Mouse (Mus musculus): Measurements from ENCODE around the gene Gstp2. TPM values are rescaled to one million over a fixed set of nuclear protein-coding genes. Genes with fewer than 3 reads are reported as not detected.
"Not testable (repeated sequence)": the region's sequence is repeated elsewhere in the genome, so short reads cannot be mapped to it uniquely, and the experiment has no call there.

Gene Gstp2
- polyA plus RNA-seq, 1 experiment from 2014 or later, result 2.6 TPM

DNA sequence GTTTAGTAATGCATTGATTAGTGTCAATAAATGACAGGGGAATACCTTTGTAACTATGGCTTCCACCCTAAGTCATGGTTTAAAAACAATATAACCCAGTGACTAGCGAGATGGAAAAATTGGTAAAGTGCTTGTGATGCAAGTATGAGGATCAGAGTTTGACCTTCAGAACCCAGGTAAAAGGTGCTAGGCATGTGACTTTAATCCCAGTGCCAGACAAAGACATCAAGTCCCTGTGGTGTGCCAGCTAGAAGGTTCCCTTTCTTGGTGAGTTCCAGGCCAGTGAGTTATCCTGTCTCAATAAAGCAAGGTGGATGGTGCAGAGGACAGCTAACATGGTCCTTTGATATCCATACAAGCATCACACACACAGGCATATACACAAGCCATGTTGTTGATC is 29.7 kb upstream of the Gstp2 start:
- Histone ChIP-seq H3K4me3 (ENCODE audit: low read length) (no peak overlapping the region), H3K4me1 (ENCODE audit: control insufficient read depth, insufficient read depth, low read depth, low read length) (no peaks in the 10 kb centered on the region), H3K9me3 (ENCODE audit: control insufficient read depth, low read length) (no peaks in the 10 kb centered on the region), H3K9ac (ENCODE audit: low read depth, low read length) (no peak overlapping the region), H3K27me3 (replicated peaks; ENCODE audit: control insufficient read depth, insufficient read depth, low read length) (no peaks in the 10 kb centered on the region), H3K27ac (ENCODE audit: low read depth, low read length) (no peak overlapping the region), H3K36me3 (ENCODE audit: control insufficient read depth, insufficient read depth, low read length) (no peaks in the 10 kb centered on the region), H3K4me2 (ENCODE audit: low read length) (no peak overlapping the region)
- ATAC-seq, result no peak
- WGBS, result 94% methylated on average over 1 of the region's 1 CpGs

GRCm38 (mm10) chr19:4072706-4073424 is 27.0 kb upstream of the Gstp2 start:
- no peak overlapping the region for H3K4me3 ChIP-seq (ENCODE audit: low read length)
- WGBS, result 82% methylated on average over 6 of the region's 6 CpGs
- no peak overlapping the region for H3K27ac ChIP-seq (ENCODE audit: low read depth, low read length)
- H3K36me3 ChIP-seq (ENCODE audit: control insufficient read depth, insufficient read depth, low read length), result no peaks in the 10 kb centered on the region
- H3K4me2 ChIP-seq (ENCODE audit: low read length), result no peak overlapping the region
- no peak for ATAC-seq
- no peak overlapping the region for H3K9ac ChIP-seq (ENCODE audit: low read depth, low read length)
- no peaks in the 10 kb centered on the region for H3K27me3 ChIP-seq (replicated peaks; ENCODE audit: control insufficient read depth, insufficient read depth, low read length)
- H3K4me1 ChIP-seq (ENCODE audit: control insufficient read depth, insufficient read depth, low read depth, low read length), result no peaks in the 10 kb centered on the region
- no peaks in the 10 kb centered on the region for H3K9me3 ChIP-seq (ENCODE audit: control insufficient read depth, low read length)

DNA sequence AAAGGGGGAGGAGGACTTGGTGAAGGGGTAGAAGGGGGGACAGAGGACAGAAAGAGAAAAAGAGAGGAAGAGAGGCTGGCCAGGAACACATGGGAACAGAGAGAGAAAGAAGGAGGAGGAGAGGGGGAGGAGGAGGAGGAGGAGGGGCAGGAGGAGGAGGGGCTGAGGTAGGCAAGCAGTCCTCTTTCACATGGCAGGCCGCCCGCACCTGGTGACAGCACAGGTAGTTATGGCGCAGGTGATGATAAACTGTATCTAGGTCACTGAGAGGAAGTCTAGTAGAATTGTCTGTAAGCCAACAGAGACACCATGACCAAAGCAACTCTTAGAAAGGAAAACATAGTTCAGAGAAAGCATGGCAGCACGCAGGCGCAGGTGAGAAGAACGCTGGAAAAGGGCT is 25.6 kb upstream of the Gstp2 start:
- no peak overlapping the region for H3K4me2 ChIP-seq (ENCODE audit: low read length)
- H3K36me3 ChIP-seq (ENCODE audit: control insufficient read depth, insufficient read depth, low read length), result no peaks in the 10 kb centered on the region
- no peaks in the 10 kb centered on the region for H3K4me1 ChIP-seq (ENCODE audit: control insufficient read depth, insufficient read depth, low read depth, low read length)
- WGBS, result 98% methylated on average over 6 of the region's 6 CpGs
- no peak overlapping the region for H3K9ac ChIP-seq (ENCODE audit: low read depth, low read length)
- no peaks in the 10 kb centered on the region for H3K27me3 ChIP-seq (replicated peaks; ENCODE audit: control insufficient read depth, insufficient read depth, low read length)
- H3K27ac ChIP-seq (ENCODE audit: low read depth, low read length), result no peak overlapping the region
- no peaks in the 10 kb centered on the region for H3K9me3 ChIP-seq (ENCODE audit: control insufficient read depth, low read length)
- no peak for ATAC-seq
- H3K4me3 ChIP-seq (ENCODE audit: low read length), result no peak overlapping the region

DNA sequence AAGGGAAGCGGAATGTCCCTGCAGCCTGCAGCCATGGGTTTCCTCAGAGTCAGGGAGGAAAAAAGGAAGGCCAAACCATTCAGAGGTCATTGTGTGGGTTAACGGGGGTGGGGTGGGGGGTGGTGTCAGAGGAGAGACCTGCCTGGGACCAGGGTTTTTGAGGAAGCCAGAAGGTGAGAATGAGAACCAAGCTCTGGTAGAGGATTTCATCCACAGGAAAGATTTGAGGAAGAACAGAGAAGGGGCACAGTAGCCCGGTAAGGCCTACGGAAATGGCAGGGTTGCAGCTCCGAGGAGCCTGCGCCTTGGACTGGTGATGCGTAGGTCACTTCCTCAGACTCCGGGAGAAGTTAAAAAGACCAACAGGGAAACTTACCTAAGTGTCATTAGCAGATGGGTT is 24.9 kb upstream of the Gstp2 start:
- no peaks in the 10 kb centered on the region for H3K4me1 ChIP-seq (ENCODE audit: control insufficient read depth, insufficient read depth, low read depth, low read length)
- WGBS, result 90% methylated on average over 8 of the region's 8 CpGs
- H3K36me3 ChIP-seq (ENCODE audit: control insufficient read depth, insufficient read depth, low read length), result no peaks in the 10 kb centered on the region
- H3K4me3 ChIP-seq (ENCODE audit: low read length), result no peak overlapping the region
- no peak overlapping the region for H3K9ac ChIP-seq (ENCODE audit: low read depth, low read length)
- no peaks in the 10 kb centered on the region for H3K9me3 ChIP-seq (ENCODE audit: control insufficient read depth, low read length)
- no peaks in the 10 kb centered on the region for H3K27me3 ChIP-seq (replicated peaks; ENCODE audit: control insufficient read depth, insufficient read depth, low read length)
- no peak for ATAC-seq
- H3K27ac ChIP-seq (ENCODE audit: low read depth, low read length), result no peak overlapping the region
- no peak overlapping the region for H3K4me2 ChIP-seq (ENCODE audit: low read length)

DNA sequence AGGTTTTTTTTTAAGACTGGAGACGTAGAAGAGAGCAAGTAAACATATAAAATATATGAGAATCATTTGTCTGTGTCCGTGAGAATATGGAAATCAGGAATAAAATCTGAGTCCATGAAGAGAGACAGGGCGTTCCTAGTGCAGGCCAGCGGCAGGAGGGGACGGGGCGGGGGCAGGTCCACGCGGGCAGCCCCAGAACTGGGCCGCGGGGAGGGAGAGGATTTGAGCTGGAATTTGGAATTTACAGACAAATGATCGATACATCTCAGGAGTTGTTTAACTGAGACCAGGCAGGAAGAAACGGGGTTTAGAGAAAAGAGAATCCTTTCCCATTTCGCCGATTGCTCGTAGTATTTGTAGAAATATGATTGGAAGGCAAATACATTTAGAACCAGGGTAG is 24.5 kb upstream of the Gstp2 start:
- ATAC-seq, result no peak
- no peak overlapping the region for H3K27ac ChIP-seq (ENCODE audit: low read depth, low read length)
- H3K36me3 ChIP-seq (ENCODE audit: control insufficient read depth, insufficient read depth, low read length), result no peaks in the 10 kb centered on the region
- H3K4me2 ChIP-seq (ENCODE audit: low read length), result no peak overlapping the region
- no peak overlapping the region for H3K4me3 ChIP-seq (ENCODE audit: low read length)
- H3K9me3 ChIP-seq (ENCODE audit: control insufficient read depth, low read length), result no peaks in the 10 kb centered on the region
- H3K4me1 ChIP-seq (ENCODE audit: control insufficient read depth, insufficient read depth, low read depth, low read length), result no peaks in the 10 kb centered on the region
- 80% methylated on average over 15 of the region's 15 CpGs for WGBS
- H3K27me3 ChIP-seq (replicated peaks; ENCODE audit: control insufficient read depth, insufficient read depth, low read length), result no peaks in the 10 kb centered on the region
- H3K9ac ChIP-seq (ENCODE audit: low read depth, low read length), result no peak overlapping the region

DNA sequence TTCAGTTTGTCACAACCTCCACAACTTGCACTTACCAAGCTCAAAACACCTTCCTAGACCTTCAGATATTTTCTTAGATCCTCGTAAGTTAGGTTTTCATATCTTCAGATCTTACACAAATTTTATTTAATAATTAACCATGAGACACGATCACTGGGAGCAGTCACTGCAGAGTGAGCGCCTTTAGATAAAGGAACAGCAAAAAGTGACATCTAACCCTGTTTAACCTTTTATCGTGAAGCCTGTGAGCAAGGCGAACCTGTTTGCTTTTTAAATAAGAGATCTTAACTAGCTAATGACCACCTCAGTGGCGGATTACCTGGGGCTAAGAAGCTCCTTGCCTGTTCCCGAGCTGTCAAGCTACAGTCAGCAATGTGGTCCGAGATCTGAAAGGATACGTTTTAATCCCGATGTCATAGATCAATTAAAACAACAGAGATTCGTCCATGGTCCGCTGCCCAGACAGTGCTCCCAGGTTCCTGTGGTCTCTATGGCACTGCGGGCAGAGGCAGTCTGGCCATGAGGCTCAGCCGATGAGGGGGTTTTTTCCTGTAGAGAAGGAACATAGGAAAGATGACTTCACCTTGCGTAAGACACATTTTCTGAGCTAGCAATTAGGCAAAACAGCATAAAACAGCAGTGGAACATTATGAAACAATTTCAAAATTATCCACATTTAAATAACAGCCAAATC is 23.0 kb upstream of the Gstp2 start:
- Histone ChIP-seq H3K9ac (ENCODE audit: low read depth, low read length) (no peak overlapping the region), H3K4me1 (ENCODE audit: control insufficient read depth, insufficient read depth, low read depth, low read length) (no peaks in the 10 kb centered on the region), H3K4me3 (ENCODE audit: low read length) (no peak overlapping the region), H3K27ac (ENCODE audit: low read depth, low read length) (no peak overlapping the region), H3K36me3 (ENCODE audit: control insufficient read depth, insufficient read depth, low read length) (no peaks in the 10 kb centered on the region), H3K27me3 (replicated peaks; ENCODE audit: control insufficient read depth, insufficient read depth, low read length) (no peaks in the 10 kb centered on the region), H3K9me3 (ENCODE audit: control insufficient read depth, low read length) (no peaks in the 10 kb centered on the region), H3K4me2 (ENCODE audit: low read length) (no peak overlapping the region)
- WGBS, result 63% methylated on average over 15 of the region's 15 CpGs
- ATAC-seq, result no peak

DNA sequence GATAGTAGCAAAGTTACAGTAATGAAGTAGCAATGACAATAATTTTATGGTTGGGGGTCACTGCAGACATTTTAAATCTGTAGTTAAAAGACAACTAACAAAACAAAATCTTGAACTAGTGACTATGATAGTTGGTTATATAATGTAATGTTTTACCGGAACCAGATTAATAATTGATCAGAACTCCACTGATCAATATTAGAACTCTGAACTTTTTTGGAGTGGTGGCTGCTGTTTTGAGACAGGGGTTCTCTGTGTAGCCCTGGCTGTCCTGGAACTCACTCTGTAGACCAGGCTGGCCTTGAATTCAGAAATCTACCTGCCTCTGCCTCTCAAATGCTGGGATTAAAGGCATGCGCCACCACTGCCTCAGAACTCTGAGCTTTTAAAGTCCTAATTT is 22.4 kb upstream of the Gstp2 start:
- 94% methylated on average over 2 of the region's 2 CpGs for WGBS
- not testable (repeated sequence) for ATAC-seq; H3K9me3 ChIP-seq (ENCODE audit: control insufficient read depth, low read length); H3K36me3 ChIP-seq (ENCODE audit: control insufficient read depth, insufficient read depth, low read length); H3K27ac ChIP-seq (ENCODE audit: low read depth, low read length); H3K4me2 ChIP-seq (ENCODE audit: low read length); H3K9ac ChIP-seq (ENCODE audit: low read depth, low read length); H3K4me1 ChIP-seq (ENCODE audit: control insufficient read depth, insufficient read depth, low read depth, low read length); H3K4me3 ChIP-seq (ENCODE audit: low read length); H3K27me3 ChIP-seq (replicated peaks; ENCODE audit: control insufficient read depth, insufficient read depth, low read length)

DNA sequence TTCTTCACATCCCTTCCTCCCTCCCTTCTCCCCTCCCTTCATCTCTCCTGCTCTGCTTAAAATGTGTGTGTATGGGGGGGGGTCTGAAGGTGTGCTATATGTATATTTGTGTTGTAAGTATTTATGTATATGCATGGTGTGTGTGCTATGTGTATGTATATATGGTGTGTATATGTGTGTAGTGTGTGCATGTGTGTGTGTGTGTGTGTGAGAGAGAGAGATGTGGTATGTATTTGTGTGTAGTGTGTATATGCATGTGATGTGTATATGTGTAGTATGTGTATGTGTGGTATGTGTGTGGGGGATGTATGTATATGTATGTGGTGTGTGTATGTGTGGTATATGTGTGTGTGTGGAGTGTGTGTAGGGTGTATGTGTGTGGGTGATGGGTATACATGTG is 21.1 kb upstream of the Gstp2 start:
- ATAC-seq, result no peak
- H3K36me3 ChIP-seq (ENCODE audit: control insufficient read depth, insufficient read depth, low read length), result no peaks in the 10 kb centered on the region
- H3K4me2 ChIP-seq (ENCODE audit: low read length), result no peak overlapping the region
- H3K9me3 ChIP-seq (ENCODE audit: control insufficient read depth, low read length), result no peaks in the 10 kb centered on the region
- H3K27me3 ChIP-seq (replicated peaks; ENCODE audit: control insufficient read depth, insufficient read depth, low read length), result no peaks in the 10 kb centered on the region
- H3K9ac ChIP-seq (ENCODE audit: low read depth, low read length), result no peak overlapping the region
- H3K4me1 ChIP-seq (ENCODE audit: control insufficient read depth, insufficient read depth, low read depth, low read length), result no peaks in the 10 kb centered on the region
- no peak overlapping the region for H3K4me3 ChIP-seq (ENCODE audit: low read length)
- no peak overlapping the region for H3K27ac ChIP-seq (ENCODE audit: low read depth, low read length)

- no peaks in the 10 kb centered on the region for H3K27me3 ChIP-seq (replicated peaks; ENCODE audit: control insufficient read depth, insufficient read depth, low read length)
Measured at GRCm38 (mm10) chr19:4066280-4066679, 20.5 kb upstream of the Gstp2 start.

More at GRCm38 (mm10) chr19:4066280-4066679, 20.5 kb upstream of the Gstp2 start:
- no peak overlapping the region for H3K4me3 ChIP-seq (ENCODE audit: low read length)
- H3K4me1 ChIP-seq (ENCODE audit: control insufficient read depth, insufficient read depth, low read depth, low read length), result no peaks in the 10 kb centered on the region
- no peaks in the 10 kb centered on the region for H3K9me3 ChIP-seq (ENCODE audit: control insufficient read depth, low read length)
- H3K9ac ChIP-seq (ENCODE audit: low read depth, low read length), result no peak overlapping the region
- ATAC-seq, result no peak
- H3K4me2 ChIP-seq (ENCODE audit: low read length), result no peak overlapping the region
- H3K36me3 ChIP-seq (ENCODE audit: control insufficient read depth, insufficient read depth, low read length), result no peaks in the 10 kb centered on the region
- WGBS, result 87% methylated on average over 6 of the region's 6 CpGs
- no peak overlapping the region for H3K27ac ChIP-seq (ENCODE audit: low read depth, low read length)
